Mouse (Mus musculus) left cerebral cortex, postnatal 36 days (tissue): ENCODE data around the gene Nek8. TPM values are rescaled to one million over a fixed set of nuclear protein-coding genes. Genes with fewer than 3 reads are reported as not detected.
A peak's percentile ranks its signal among the peaks of the same experiment; 100 is the strongest.
"Not testable (repeated sequence)": the region's sequence is repeated elsewhere in the genome, so short reads cannot be mapped to it uniquely, and the experiment has no call there.

ENCODE experiments used
- DNase-seq, 2 experiments: peaks; one replicate each; pipeline ENCODE4 v3.0.0; 2021 to 2022; ENCODE audit warnings: low spot score in 2 of 2, mixed read lengths in 1 of 2
- intact Hi-C: fragments of 180-260 bp; cut with DNase I; formaldehyde crosslinking; loops from one replicate; pipeline ENCODE4 v1.15.1; 2025
- total RNA-seq, 2 experiments: library from RNA; stranded (reverse); gene quantifications; 2 replicates each; pipeline ENCODE4 v1.2.3; 2021

Nek8 gene
- total RNA-seq, 2 experiments from 2014 or later: 2.7 to 3.2 TPM

DNA sequence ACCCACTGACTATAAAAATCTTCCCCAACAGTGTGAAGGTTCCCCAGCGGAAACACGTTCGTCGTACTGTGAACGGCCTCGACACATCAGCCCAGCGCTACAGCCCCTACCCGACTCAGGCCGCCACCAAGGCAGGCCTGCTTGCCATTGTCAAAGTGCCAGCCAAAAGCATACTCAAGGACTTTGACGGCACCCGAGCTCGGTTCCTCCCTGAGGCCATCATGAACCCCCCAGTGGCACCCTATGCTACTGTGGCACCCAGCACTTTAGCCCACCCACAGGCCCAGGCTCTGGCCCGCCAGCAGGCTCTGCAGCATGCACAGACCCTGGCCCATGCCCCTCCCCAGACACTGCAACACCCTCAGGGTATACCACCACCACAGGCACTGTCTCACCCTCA lies 22.7 kb downstream of the Nek8 start:
- no peak for DNase-seq
- intact Hi-C loops: loop anchor here (5.0 kb wide), 1 partner anchor 56 kb away; no protein-coding TSS in a partner anchor

DNA sequence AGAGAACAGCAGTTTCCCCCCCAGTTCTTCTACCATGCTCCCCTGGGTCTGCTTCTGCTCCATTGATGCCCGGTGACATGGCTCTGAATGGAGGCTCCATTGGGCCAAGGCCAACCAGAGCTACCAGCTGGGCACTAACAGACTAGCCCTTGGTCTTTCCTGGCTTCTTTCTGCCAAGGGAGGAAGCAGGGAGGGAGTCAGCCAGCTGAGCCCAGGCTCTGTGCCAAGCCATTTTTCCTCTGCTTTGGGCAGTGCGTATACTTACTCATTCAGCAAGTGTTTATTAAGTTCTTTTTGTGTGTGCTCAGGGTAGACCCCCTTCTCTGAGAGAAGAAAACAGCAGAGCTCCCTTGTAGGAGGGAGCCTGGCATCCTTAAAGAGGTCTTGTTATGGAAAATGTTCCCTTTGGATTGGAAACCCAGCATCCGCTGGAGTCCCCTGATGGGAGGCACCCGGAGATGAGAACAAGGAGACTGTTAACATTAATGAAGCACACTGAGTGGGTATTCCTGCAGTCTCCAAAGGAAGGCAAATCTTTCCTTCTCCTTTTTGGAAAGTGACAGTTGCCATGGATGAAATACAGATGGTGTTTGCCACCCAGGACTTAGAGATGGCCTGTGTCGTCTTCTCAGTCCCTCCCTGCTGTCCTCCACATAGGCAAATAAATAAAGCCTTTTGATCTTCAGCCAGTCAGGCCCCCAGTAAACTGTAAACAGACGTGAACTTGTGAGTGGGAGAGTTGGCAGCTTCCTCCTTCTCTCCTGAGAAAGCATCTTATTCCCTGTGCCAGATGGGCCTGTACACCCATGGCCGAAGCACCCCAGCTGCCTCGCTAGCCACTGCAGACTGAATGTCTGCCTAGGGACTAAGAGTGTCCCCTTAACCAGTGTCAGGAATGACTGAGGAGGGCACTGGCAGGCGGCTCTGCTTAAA lies 23.9 kb downstream of the Nek8 start:
- peak; percentile 64 to 68 for DNase-seq
- intact Hi-C loops: loop anchor here (5.0 kb wide), 1 partner anchor 55 kb away; no protein-coding TSS in a partner anchor

DNA sequence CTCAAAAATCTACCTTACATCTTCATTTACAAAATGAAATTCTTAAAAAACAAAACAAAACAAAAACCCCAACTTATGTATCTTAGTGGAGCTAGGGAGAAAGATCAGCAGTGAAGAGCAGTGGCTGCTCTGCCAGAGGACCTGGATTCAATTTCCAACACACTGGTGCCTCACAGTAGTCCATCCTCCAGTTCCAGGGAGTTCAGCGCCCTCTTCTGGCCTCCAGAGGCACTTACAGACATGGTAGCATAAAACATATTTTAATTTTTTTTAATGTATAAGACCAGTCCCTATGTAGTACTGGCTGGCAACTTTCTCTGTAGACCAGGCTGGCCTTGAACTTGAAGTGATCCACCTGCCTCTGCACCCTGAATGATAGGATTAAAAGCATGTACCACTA lies 25.3 kb downstream of the Nek8 start:
- intact Hi-C loops: loop anchor here (5.0 kb wide), 1 partner anchor 54 kb away; no protein-coding TSS in a partner anchor
- DNase-seq: no peak

DNA sequence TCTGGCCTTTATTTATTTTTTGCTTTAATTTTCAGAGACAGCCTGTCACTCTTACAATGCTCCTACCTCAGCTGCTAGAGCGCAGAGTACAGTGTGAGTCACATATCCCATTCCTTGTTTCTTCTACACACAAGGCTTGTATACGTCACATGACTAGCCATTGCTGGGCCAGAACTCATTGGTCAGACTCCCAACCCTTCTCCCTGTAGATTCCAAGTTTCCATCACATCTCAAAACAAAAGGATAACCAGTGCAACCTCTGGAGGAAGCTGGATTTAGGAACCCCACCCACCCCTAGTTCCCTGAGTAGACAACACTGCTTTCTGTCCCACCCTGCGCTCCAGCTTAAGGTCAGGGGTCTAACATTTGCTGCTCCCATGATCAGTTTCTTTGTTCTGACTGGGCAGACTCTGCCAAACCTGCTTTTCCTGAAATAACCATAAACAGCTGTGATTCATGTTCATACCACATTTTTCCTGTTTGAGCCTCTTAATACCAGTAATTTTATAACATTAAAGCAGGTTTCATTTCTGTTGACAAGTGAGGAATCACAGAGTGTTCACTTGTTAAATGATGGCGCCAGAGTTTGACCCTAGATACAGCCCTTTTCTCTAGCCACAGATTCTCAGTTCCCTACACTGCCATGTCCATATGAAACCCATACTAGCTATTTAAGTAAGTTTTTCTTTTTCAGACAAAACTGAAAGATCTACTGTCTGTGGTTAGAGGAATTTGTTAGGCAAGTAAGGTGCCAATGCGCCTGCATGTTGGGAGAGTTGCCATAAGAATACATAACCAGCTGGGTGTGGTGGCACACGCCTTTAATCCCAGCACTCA lies 29.6 kb downstream of the Nek8 start:
- intact Hi-C loops: no loop called here
- DNase-seq: no peak

DNA sequence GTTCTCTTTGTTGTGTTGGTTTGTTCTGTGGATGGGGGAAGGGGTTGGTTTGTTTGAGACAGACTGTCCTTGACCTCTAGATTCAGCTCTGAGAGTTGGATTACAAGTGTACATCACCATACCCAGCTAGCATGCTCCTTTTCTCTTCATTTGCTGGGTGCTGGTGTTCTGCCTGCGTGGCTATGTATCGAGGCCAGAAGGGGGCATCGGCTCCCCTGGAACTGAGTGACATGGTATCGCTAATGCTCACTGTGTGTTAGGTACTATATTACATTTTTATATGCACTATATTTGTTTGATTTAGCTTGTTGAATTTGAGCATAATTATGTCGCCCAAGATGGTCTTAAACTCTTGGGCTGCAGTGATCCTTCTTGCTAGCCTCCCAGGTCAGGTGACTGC lies 30.3 kb downstream of the Nek8 start:
- DNase-seq: no peak
- intact Hi-C loops: no loop called here

DNA sequence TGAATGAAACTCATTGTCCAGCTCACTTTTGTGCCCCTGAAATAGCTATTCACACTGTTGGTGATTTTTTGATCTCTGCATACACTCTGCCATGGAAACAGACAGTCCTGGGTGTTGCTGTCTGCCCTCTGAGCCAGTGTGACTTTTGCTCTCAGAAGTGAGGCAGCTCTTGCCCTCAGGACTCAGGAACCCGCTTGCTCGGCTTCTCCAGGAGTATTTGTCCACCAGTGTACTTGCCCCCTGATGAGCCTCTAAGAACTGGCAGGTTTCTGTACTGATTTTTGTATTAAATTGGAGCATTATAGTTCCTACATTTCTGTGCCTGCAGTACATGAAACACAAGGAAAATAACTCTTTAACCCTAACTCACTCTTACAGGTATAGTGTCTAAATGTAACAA lies 33.0 kb downstream of the Nek8 start:
- no peak for DNase-seq
- intact Hi-C loops: no loop called here

DNA sequence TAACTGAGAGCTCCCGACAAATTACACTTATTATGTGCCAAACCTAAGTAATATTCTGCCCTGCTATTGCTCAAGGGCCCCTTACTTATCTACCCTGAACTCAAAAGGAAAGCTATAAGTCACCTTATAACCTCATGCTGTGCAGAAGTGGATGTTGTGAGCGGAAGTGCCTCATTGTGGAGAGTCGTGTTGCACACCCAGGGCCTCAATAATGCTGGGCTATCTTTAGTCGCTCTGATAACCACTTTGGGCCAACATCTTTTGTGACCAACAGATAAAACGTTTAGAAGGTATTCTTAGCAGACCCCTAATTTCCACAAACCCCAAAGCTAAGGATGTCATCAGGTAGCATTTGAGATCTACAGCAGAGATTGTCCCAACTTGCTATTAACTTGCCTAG lies 35.8 kb downstream of the Nek8 start:
- DNase-seq: no peak
- intact Hi-C loops: no loop called here

DNA sequence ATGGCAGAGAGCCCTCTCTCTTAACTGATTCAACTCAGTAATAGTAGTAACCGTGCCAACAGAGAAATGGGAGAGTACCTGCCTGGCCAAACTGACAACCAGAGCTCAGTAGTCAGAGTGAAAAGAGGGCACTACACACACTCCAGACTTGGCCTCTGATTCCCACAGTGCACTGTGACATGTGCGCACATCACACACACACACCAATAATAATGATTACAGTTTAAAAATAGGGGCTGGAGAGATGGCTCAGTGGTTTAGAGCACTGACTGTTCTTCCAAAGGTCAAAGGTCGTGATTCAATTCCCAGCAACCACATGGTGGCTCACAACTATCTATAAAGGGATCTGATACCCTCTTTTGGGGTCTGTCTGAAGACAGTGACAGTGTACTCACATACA lies 38.5 kb downstream of the Nek8 start:
- no peak for DNase-seq
- intact Hi-C loops: no loop called here

DNA sequence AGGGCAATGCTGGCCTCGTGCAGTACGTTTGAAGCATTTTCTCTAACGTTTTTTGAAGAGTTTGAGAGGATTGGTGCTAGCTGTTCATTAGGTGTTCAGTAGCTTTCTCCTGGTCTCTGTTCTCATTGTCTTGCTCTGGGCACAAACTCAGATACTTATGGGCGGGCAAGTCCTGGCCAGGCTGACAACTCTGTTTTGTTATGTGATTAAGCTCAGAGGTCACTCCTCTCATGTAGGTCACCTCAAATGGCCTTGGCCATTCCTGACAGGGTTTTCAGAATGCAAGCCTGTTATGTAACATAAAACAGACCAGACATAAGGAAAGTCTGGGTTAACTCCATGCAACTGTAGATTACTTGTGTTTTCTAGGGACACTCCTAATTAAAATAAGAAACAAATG lies 38.9 kb downstream of the Nek8 start:
- intact Hi-C loops: no loop called here
- DNase-seq: no peak

DNA sequence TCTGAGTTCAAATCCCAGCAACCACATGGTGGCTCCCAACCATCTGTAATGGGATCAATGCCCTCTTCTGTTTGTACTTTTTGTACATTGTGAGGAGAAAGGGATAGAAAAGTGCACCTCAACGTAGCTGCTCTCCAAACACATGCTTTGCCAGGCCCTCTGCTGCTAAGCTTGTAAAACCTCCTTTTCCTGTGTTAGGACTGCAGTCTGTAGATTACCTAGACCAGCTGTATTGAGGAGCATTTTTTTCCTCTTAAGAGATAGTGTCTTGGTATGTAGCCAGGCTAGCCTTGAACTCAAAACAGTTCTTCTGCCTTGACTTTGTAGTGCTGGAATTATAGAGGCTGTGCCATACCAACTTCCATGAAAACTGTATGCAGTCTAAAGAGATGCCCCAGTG lies 40.3 kb downstream of the Nek8 start:
- intact Hi-C loops: no loop called here
- no peak for DNase-seq

DNA sequence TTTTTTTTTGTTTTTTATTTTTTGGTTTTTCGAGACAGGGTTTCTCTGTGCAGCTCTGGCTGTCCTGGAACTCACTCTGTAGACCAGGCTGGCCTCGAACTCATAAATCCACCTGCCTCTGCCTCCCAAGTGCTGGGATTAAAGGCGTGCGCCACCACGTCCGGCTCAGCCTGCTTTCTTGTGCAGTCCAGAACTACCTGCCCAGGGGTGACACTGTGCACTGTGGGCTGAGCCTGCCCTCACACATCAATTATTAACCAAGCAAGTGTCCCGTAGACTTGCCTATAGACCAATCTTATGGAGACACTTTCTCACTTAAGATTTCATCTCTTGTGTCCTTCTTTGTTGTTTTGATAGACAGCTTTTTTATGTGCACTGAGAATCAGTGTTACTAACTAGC lies 41.2 kb downstream of the Nek8 start:
- intact Hi-C loops, DNase-seq: not testable (repeated sequence)

DNA sequence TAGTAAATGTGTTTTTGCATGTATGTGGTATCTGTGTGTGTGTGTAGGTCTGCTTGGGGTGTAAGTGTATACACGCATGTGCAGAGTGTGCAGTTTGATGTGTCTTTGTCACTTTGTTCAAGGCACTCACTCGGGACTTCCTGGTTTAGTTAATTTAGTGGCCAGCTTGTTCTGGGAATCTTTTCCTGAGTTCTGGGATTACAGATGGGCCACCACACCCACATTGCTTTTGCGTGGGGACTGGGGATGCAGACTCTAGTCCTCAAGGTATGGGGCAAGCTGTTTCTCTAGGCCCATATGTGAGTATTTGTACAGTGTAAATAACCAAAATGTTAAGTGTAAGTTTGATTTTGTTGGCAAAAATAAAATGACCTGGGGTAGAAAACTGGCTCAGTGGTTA lies 42.1 kb downstream of the Nek8 start:
- no peak for DNase-seq
- intact Hi-C loops: no loop called here

DNA sequence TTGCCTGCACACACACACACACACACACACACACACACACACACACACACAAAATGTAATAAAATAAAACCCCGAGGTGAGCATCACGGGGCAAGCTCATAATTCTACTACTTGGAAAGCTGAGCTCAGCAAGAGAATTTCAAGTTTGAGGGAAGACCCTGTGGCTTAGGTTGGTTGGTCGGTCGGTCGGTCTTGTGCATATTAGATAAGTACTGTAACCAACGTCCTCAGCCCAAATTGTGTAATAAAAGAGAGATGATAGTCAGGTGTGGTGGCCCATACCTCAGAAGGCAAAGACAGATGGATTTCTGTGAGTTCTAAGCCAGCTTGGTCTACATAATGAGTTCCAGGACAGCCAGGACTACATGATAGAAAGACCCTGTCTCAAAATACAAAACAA lies 42.6 kb downstream of the Nek8 start:
- intact Hi-C loops: no loop called here
- DNase-seq: no peak

DNA sequence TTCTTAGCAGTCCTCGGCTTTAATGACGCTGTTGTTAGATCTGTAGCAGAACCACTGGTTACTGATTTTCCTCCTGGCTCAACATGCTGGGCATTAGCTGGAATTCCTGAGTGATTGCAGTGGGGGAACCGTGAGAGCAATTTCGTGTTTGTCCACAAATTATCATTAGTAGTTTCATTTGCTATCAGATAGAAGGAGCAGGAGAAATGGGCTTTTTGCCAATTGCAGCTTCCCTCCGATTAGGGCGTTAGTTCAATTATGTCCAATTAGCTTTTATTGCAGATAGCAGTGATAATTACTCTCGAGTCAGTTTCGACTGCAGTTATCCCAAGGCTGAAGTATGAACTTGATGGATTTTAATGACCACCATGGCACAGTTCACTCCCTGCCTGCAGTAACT lies 47.0 kb downstream of the Nek8 start:
- DNase-seq: no peak
- intact Hi-C loops: no loop called here

DNA sequence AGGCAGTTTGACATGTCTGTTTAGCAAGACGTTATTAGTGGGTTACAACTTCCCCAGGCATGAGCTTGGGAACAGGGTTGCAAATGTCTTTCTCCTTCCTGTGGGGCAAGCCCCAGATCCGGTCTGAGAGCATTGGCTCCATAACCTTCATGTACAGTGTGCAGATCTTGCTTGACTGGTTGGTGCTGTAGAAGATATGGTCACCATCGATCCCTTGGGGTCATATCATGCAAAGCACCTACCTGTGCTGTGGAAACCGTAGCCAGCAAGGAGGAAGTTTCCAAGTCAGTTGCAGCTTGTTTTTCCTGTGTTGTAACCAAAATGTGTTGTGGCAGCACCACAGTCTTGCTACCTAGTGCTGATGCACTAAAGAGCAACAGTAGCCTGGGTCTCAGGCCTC lies 49.7 kb downstream of the Nek8 start:
- DNase-seq: no peak
- intact Hi-C loops: no loop called here

DNA sequence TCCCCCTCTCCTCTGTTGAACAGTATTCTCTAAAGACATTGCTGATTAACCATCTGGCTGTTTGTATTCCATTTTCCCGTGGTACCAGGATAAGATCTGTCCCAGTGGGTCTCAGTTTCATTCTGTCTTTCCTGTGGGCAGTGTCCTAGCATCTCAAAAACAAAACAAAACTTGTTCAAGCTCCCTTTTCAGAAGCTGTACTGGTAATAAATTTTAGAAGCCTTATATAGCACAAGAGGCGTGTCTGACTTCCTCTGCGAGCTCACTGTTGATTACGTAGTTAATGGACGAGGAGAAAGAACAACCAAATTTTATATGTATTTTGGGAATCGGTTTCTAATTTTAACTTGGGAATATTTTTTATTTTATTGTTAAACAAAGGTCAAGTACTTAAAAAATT lies 50.8 kb downstream of the Nek8 start:
- no peak for DNase-seq
- intact Hi-C loops: no loop called here

DNA sequence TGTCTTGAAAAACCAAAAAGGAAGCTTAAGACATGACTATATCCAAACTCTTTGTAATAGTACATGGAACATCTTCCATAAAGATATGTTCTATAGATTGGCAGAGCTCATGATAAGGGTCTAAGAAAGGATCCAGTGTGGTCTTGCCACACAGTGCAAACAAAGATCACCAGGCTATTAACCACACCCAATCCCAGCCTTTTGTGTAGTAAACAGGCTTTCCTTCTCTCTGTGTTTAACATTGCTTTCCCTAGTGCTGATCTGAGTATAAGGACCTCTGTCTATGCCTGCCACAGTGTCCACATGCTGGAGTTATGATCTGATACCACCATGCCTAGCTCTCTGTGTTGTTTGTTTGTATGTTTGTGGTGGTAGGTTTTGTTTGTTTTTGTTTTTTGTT lies 52.7 kb downstream of the Nek8 start:
- DNase-seq: no peak
- intact Hi-C loops: no loop called here

DNA sequence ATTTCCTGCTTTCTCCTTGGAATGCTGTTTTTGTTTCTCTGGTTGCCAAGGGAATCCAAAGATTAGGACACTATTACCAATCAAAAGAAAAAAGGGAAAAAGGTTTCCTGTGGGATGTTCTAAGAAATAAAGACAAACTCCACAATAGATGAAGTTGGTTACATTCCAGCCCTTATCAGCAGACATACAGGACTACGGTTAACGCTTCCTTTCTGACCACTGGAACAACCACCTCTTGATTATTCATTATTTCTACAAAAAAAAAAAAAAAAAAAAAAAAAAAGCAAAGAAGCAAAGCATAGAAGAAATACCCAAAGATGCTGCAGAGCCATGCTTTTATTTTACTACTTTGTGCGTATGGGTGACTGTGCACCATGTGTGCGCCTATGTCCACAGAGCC lies 53.7 kb downstream of the Nek8 start:
- intact Hi-C loops: no loop called here
- no peak for DNase-seq

DNA sequence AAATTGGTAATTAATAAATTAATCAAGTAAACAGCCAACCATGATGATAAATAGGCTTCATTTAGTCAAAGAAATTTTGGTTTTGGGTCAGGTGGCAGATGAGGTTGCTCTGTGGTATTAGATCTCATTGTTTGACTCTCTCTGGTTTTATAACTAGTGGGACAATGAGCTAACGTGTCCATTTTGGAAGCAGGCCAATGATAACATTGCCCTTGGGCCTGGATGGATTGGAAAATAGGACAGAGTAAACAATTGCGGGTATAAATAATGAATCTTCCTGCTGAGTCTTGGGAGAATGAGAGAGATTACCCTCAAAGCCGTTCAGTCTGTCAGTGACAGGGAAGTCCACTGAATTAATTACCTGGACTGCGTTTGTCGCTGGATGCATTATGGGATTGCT lies 55.3 kb downstream of the Nek8 start:
- intact Hi-C loops: no loop called here
- DNase-seq: no peak

DNA sequence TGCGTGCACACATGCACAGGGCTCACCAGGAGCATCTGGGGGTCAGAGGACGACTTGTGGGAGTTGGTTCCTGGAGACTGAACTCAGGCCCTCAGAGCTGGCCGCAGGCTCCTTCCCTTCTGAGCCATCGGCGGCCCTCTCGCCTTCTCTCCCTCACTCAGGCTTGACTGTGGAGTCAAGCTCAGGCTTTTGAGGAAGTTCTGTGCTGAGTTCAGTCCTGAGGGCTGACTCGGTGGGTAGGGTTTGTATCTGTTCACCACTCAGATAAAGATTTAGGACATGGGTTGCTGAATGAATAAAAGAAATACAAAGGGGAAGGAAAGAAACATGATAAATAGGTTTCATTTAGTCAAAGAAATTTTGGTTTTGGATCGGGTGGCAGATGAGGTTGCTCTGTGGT lies 56.6 kb downstream of the Nek8 start:
- intact Hi-C loops: no loop called here
- DNase-seq: no peak

DNA sequence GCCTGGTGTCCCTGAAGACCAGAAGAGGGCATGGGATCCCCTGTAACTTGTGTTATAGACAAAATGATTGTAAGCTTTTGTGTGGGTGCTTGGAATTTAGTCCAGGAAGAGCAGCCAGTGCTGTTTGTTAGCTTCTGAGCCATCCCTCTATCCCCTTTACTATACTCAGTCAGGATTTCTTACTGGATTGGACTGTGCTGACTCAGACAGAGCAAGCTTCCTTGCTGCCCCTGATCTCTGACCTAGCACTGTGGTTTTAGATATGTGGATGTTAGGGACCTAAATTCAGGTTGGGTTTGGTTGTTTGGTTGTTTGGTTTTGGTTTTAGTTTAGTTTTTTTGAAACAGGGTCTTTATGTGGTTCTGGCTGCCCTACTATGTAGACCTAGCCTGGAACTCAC lies 58.0 kb downstream of the Nek8 start:
- DNase-seq: no peak
- intact Hi-C loops: no loop called here
